Mouse (Mus musculus): ENCODE data around the gene Atp6v0e. TPM values are rescaled to one million over a fixed set of nuclear protein-coding genes. Genes with fewer than 3 reads are reported as not detected.
A peak's percentile ranks its signal among the peaks of the same experiment; 100 is the strongest.

Atp6v0e gene
- 10 to 100 TPM; 54.0 to 54.7 TPM for total RNA-seq (2021)
- long read RNA-seq, experiment 1, transcript Atp6v0e-201 (4 exons, 823 nt), result major isoform, 49 of 66 reads
- long read RNA-seq, experiment 1, partial matches to known transcripts, result 0 of 66 reads
- long read RNA-seq, experiment 1, other reads (novel, unspliced or antisense), result 15 of 66 reads
- long read RNA-seq, experiment 2, transcript Atp6v0e-201 (4 exons, 823 nt), result major isoform, 46 of 63 reads
- long read RNA-seq, experiment 2, partial matches to known transcripts, result 0 of 63 reads
- long read RNA-seq, experiment 2, other reads (novel, unspliced or antisense), result 16 of 63 reads

DNA sequence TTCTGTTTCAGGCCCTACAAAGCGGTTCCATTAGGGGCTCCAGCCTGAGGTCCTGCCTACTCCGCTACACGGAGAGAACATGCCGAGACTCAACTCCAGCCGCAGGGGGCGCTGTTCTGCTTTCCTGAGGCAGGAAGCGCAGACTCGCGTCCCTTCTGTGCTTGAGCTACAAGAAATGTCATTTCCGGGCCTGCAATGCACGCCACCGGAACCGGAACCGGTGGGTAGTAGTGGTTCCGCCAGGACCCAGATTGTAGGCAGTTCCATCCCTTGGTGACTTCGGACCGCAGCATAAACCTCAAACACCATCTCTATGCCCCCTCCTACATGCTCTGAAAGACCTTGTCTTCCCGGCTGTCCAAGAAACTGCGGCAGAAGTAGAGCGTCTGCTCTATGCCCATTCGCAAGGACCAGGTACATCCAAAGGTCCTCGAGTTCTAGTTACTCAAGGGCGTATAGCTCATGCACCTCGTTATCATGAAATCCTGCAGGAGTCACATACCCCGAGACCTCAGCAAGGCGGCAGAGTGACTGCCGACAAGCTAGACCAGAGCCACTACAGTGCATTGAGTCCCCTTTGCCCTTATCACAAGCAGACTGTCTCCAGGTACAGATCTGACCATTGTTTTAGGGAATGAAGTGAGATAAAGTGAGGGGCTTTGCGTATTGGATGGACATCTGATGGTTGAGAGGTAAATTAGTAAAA is at the start of gene Atp6v0e:
TSS of gene Atp6v0e (plus strand) at position 254 of the 706 bp plus-strand sequence.
- peak; percentile 96 to 97 for DNase-seq (ENCODE audit: low spot score in 2 of 2)

DNA sequence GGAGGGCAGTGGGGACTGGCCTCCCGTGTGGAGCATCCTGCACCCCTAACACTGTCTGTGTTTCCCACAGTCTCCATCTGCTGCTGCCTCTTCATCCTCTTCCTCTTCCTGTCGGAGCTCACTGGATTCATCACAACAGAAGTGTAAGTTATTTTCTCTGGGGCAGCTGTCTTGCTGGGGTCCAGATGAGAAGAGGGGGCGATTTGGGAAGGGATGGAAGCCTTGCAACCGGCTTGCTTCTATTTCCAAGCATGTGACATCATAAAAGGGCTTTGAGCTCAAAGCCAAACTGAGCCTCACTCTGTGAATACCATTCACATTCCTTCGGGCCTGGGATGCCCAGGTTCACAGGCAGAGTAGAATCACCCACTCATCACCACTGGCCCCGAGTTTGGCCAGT is 48.7 kb upstream of the Atp6v0e start:
- DNase-seq (ENCODE audit: low spot score in 2 of 2), result no peak

DNA sequence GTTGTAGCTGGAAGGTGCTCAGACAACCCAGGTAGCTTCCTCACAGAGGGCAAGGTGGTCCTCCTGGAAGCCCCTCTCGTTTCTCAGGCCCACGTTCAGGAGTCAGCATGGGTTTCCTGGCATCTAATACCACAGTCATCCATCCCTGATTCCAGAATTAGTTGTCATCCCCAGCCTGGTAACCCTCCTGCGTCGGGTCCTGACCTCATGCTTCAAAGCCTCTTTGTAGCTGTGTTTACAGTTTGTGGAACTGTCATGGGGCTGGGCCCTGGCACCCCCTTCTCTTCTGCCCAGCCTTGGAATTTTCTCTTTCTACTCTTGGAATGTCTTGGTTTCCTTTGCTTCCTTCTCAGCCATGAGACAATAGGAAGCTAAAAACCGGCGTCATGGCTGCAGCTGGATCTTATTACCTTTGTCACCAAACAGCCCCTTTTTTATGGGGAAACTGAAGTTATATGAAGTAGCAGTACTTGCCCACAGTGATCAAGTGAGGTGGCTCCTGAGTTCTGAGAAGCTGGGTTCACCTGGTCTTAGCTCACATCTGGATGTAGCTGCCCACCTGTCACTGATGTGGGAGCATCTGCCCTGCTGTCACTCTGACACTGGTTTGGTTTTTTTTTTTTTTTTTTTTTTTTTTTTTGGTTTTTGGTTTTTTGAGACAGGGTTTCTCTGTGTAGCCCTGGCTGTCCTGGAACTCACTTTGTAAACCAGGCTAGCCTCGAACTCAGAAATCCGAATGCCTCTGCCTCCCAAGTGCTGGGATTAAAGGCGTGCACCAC is 48.1 kb upstream of the Atp6v0e start:
- no peak for DNase-seq (ENCODE audit: low spot score in 2 of 2)

DNA sequence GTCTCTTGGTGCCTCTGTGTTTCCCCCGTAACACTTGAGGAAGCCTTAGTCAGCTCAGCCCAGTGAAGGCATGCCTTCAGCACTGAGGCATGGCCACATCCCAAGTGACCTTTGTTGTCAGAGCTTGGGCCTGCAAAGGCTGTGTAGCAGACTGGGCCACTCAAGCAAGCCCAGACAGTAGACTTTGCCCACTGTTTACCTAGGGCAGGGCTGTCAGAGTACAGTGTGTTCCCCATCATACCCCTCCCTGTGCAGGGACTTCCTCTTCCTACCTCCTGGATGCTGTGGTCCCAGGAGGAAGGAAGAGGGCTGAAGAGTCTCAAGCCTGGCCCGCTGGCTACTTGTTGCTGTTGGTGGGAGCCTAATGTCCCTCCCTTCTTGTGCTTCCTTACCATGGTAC is 46.3 kb upstream of the Atp6v0e start:
- DNase-seq (ENCODE audit: low spot score in 2 of 2), result no peak

DNA sequence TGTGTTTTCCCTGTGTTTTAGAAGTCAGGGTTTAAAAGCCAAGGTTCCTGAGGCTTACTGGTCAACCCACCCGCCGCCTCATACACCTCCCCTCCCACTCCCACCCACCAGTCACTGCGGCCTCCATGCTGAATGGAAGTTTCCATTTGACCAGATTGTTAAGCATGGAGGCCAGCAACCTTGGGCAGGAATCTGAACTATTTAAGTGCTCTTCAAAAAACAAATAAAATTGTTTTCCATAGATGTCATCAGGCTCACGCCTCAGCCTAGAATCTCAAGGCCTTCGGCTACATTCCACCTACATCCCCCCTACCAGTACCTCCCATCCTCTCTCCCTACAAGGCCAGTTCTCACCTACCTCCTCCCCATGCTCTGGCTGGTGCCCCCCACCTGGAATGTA is 44.5 kb upstream of the Atp6v0e start:
- no peak for DNase-seq (ENCODE audit: low spot score in 2 of 2)

DNA sequence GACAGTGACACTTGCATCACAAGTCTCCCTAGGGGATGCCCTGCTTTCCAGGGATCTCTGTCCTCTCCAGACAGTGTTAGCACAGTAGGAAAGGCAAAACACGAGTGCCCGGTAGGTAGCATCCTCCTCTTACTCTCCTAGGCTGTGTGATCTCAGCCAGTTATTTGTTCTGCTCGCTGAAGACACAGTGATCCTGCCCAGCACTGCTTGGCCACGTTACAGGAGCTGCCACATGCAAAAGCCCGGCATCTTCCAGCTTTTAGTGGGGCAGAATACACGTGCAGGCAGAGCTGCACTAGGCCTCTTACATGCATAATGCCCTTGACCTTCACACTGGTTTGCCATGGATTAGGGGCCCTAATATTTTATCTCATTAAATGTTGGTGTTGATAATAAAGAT is 43.5 kb upstream of the Atp6v0e start:
- DNase-seq (ENCODE audit: low spot score in 2 of 2), result no peak

DNA sequence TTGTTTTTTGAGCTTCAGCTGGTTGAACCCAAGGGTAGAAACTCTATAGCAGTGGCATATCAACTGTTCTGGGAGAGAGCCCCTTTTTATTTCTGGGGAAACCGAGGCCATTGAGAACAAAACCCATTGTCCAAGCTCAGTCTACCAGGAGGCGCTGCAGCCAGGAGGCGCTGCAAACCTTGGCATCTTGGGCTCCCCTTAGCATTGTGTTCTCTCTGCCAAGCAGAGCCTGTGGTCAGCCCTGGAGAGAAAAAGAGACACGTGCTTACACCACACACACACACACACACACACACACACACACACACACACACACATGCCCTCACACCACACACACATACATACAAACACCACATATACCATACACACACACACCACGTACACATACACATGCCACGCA is 42.7 kb upstream of the Atp6v0e start:
- DNase-seq (ENCODE audit: low spot score in 2 of 2), result no peak

DNA sequence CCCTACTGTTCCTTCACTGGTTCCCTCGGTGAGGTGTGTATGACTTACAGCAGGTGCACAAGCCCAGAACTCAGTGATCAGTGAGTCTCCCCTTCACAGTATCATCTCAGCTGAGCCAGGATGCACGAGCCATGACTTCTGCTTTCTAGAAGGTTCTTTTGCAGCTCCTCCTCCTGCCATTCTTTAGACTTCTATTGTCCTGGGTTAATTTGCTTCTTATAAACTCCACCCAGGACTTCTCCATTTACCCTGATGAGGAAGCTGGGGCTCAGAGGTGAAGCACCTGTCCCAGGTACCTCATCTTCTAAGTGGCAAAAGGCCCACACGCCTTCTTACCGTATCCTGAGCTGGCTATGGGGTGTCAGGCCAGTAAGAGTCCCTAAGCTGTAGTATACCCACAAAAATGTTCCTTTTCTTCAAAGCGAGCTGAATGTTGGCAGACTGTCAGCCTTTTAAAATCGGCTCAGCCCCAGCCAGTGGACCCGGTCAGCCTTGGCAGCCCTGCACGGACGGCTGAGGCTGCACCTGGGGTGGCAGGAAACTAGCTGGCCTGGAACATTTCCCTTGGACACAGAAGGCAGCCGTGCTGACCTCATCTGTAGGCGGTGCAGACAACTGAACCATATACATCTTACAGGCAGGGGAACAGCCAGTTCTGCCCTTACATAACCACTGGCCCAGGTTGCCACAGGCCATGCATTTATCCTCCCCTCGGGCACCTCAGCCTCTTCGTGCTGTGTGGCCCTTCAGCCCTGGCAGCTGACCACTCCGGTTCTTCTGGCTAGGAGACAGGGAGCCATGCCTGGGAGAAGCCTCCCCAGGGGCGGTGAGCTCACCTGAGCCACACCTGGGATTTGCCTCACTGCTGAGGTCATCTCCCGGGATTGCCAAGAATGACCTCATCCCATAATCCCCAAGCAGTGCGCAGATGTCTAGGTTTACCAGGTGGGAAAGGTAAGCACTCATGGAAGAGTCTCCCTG is 42.0 kb upstream of the Atp6v0e start:
- peak in 1 of 2 experiments; percentile 58 for DNase-seq (ENCODE audit: low spot score in 2 of 2)

DNA sequence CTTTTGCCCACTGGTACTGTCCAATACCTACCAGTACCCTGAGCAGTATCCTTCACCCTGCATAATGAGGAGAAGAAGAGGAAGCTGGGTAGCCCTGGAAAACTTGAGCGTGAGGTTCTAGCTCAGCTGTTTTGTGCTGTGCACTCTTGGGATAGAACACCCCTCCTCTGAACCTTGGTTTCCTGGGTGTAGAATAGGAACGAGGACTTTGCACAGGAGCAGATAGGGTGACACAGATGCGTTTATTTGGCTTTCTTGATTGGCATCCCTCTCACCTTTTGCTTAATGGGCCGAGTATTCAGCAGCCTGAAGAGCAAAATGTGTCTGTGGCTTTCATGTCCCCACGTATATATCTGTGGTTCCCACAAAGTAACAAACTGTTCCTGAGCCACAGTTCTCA is 41.1 kb upstream of the Atp6v0e start:
- DNase-seq (ENCODE audit: low spot score in 2 of 2), result no peak

DNA sequence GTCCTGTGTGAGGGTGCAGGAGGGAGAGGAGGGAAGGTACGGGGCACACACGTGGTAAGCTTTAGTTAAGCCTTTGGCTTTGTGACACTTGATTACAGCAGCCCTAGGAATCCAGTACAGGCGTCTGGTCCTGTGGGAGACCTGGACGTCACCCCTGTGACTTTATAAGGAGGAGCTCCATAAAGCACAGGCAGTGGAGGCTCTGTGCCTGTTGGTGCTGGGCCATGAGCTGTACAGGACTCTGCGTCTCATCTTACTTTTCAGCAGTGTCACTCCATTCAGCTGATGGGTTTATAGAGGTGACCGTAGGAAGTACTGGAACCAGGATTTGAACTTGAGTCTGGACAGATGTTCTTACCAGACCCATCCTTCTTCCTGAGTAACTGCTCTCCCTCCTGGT is 39.0 kb upstream of the Atp6v0e start:
- no peak for DNase-seq (ENCODE audit: low spot score in 2 of 2)

DNA sequence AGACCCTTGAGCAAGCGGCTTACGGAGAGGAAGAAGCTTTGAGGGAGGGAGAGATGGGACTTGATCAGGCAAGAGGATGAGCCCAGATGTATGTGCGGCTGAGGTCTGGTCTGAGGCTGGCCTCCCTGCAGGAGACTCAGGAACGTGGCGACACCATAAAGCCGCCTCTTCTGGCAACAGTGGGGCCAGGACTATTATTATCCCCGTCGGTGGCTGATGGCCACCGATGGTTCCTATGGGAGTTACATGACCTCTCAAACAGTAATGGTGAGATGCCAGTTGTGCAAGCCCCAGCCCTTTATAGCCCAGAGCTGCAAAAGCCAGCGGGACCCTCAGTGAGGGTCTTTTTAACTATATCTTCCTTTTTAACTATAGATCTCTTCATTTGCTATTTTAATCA is 38.0 kb upstream of the Atp6v0e start:
- DNase-seq (ENCODE audit: low spot score in 2 of 2), result no peak

DNA sequence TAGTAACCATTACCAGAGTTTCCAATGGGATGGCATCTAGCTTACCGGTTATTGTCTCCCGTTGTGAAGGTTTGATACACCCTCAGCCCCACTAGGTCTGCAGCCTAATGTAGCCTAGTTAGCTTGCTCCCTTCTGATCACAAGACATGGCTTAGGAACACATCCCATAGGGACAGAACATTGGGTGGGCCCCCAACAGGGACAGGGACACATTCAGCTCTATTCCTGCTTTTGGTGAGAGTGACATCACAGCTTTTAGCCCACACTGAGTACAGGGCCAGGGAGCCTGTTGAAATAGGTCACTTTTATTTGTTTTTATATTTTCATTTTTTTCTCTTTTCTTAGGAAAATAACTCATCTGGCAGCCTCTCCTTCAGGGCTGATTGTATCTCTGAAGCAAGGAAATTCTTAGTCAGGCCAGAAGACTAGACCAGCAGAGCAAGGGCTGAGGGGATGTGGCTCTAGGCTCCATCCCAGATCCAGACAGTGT is 37.5 kb upstream of the Atp6v0e start:
- DNase-seq (ENCODE audit: low spot score in 2 of 2), result no peak

DNA sequence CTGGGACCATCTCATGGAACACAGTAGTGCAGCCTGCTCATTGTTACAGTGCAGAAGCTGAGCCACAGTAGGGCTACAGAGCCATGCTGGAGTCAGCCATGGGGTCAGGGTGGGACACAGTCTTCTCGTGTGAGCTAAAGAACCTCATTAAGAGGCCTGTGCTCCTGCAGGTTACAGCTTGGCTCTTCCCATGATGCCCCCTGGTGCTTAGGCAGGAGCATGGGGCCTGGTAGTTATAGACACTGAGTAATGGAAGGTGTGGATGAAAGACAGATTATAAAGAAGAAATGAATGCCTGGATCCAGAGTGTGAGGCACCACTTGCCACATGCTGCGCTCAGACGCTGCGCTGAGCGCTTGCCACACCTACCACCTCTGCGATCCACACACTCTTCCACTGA is 34.6 kb upstream of the Atp6v0e start:
- no peak for DNase-seq (ENCODE audit: low spot score in 2 of 2)

DNA sequence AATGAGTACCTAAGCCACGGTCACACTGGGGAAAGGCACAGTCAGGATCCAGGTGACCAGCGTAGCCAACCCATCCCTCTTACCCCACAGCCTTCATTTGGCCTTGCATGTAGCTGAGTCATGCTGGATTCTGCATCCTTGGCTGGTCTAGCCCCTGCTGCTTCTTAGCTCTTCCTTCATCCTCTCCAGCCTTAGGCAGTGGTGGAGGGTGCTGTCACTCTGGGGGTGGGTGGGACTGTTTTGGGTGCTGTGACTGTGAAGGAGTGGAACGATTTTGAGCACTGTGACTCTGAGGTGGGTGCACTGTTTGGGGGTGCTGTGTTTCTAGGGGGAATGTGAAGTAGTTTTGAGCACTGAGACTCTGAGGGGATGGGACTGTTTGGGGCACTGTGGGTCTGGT is 34.1 kb upstream of the Atp6v0e start:
- DNase-seq (ENCODE audit: low spot score in 2 of 2), result no peak

DNA sequence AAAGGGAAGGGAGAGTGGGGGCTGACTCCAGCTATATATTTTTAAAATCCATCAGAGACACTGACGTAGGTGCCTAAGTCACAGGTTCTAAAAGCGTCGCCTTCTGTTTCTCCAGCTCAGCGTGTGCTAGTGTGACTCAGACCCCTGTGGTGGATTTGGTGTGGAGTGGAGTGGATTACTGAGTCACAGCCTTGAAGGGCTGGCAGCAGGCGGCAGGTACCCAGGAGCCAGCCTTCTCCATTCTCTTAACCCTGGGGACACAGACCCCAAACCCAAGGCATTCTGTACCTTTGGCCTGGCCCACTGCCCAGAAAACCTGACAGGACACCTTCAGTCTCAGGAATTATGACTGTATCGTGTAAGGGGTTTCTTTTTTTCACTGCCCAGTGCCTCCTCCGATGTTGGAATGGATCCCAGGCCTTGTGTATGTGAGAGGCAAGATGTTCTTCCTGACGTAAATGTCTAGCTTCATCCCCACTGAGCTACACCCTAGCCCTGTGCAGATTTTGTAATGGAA is 31.2 kb upstream of the Atp6v0e start:
- no peak for DNase-seq (ENCODE audit: low spot score in 2 of 2)

DNA sequence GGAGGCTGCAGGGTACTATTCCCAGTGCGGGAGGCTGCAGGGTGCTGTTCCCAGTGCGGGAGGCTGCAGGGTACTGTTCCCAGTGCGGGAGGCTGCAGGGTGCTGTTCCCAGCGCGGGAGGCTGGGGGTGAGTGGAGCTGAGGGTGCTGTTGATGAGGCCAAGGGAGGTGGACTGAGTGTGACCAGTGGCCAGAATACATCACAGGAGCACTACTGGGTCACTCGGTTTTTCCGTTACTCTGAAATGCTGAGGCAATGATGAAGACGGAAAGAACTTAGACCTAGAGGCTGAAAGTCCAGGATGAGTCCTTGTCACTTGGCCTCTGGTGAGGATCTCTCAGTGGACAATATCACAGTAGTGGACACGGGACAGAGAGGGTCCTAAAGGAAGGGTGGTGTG is 29.8 kb upstream of the Atp6v0e start:
- DNase-seq (ENCODE audit: low spot score in 2 of 2), result no peak

DNA sequence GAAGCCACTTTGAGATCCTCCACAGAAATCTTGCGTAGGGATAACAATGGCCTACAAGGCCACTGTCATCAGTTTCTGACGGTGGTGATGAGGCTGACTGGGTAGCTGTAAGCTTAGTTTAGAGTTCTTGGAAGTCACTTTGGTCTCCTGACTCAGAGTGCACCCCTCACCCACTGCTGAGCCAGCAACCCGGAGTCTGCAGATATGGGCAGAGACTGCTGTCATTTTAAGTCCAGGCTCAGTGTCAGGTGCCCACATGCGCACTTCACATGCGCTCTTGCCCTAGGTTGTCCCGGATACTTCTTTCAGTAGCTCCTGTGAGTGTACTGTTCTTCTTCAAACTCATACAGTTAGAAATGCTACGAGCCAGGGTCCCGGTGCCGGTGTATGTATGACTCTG is 29.1 kb upstream of the Atp6v0e start:
- DNase-seq (ENCODE audit: low spot score in 2 of 2), result no peak

DNA sequence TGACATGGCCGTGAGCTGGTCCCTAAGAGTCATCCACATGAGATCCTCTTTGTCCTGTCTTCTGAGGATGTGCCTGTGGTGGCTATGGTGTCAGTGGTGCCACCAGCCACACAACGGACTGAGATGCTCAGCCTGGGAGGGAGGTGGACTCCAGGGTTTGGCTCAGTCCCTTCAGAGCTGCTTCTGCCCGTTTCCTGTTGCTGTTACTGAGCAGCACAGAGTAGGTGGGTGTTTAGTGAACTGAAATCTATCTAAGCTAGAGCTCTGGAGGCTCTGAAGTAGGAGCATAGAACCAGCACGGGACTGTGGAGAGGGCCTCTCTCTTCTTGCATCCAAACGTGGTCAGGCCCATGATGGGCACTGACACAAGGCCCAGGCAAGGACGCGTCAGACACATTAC is 28.5 kb upstream of the Atp6v0e start:
- no peak for DNase-seq (ENCODE audit: low spot score in 2 of 2)

DNA sequence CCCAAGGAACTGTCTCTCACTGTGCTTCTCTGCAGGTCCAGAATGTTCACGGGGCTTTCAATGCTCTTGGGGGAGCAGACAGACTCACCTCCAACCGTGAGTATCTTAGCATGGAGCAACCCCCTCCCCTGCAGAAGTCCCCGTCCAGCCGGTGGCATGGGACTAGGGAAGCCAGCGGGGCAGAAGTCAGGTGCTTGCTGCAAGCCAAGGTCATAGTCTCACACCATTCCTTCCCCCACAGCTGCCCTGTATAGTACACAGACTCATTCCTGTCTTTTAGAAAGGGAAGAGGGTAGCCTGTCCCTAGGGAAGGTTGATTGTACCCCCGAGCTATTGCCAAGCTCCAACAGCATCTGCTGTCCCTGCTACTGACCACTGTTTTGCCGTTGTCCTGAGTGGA is 27.1 kb upstream of the Atp6v0e start:
- DNase-seq (ENCODE audit: low spot score in 2 of 2), result no peak

DNA sequence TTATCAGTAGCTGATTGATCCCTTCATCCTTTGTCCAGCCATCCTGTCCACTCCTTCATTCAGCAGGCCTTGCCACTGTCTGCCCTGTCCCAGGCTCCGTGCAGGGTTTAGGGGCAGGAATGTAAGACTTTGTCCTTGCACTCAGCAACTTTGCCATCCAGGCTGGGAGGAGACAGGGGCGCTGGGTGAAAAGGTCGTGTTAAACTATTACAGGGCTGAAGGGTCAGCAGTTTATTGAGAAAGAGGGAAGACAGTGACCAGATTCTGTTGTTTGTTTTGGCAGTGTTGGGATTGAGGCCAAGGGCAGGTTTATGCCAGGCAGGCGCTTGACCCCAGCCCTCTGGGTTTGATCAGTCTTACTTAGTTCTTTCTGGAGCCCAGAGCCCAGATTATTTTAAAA is 25.2 kb upstream of the Atp6v0e start:
- no peak for DNase-seq (ENCODE audit: low spot score in 2 of 2)

DNA sequence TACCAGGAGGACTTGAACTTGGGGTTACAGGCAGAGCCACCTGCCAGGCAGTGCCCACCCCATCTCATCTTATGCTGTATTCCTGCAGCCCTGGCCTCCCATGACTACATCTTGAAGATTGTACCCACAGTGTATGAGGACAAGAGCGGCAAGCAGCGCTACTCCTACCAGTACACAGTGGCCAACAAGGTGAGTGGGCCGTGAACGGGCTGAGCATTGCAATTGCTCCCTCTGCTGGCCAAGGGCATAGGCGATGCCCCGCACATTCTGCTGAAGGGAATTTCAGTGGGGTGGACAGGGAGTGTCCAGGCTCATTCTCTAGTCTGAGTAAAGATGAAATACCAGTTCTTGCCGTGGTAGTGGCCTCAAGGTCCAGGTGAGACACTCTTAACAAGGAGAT is 24.4 kb upstream of the Atp6v0e start:
- DNase-seq (ENCODE audit: low spot score in 2 of 2), result peak; percentile 68 to 81
